Mouse (Mus musculus) inflammation-experienced regulatory T-cells, adult 6 months (primary cell): Measurements from ENCODE around the gene Pidd1. TPM values are rescaled to one million over a fixed set of nuclear protein-coding genes. Genes with fewer than 3 reads are reported as not detected.
"Not testable (repeated sequence)": the region's sequence is repeated elsewhere in the genome, so short reads cannot be mapped to it uniquely, and the experiment has no call there.

Experiments
- ATAC-seq: one replicate; pipeline ENCODE4 v1.8.0; 2017
- polyA plus RNA-seq, 3 experiments: library from polyadenylated mRNA; unstranded; fragments of 100-300 nt; shearing (Covaris generic); gene quantifications; one replicate each; pipeline ENCODE4 v1.2.1; 2017

The Pidd1 gene
- polyA plus RNA-seq, 3 experiments from 2014 or later = 5.8 to 11.5 (median 10.3) TPM

DNA sequence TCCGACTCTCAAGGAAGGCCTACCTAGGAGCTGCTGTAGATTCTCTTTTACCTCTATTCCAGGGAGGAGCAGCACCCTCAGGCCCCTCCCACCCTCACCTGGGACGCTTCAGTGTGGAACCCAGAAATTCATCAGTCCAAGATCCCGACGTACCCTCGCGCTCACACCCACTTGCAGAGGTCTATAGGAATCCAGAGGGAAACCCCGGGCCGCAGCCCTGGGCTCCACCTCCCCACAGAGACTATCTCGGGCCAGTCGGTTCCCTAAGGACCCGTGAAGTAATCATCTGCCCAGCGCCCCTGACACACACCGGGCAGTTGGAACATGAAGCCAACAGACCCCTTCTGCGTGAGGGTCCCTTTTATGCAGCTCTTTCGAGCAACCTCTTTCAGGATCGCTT, 30.5 kb downstream of the Pidd1 start:
- no peak for ATAC-seq

DNA sequence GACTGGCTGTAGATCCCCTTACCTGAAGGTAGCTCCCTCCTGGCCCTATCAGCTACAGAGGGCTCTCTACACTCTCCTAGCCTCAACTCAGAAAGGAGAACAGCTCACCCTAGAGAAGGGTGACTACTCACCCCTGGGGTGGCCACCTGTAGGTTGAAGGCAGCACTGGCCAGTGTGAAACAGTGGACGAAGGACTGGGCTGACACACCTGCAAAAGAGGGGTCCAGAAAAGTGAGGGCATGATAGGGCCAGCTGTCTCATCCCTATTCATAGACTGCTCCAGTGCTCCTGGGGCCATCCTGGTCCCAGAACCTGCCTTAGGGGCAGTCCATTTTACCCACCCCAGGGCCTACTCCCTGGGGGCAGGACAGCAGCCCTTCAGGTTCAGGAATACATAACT, 32.2 kb downstream of the Pidd1 start:
- ATAC-seq = no peak

DNA sequence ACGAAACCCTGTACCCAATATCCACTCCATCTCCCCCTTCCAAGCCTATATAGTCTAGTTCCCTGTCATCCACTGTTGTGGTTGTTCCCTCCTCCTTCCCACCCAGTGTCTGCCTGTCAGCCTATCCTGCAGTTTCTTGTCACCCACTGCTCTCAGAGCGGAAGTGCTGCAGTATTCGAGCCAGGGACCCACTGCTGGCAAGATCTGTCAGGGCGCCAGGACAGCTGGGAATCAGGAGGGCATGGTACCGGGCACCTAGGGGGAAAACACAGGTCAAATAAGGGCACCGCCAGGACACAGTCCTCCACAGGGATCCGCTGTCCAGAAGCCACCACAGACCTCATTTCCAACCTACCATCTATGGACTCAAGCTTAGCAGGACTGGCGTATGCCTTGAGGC, 33.2 kb downstream of the Pidd1 start:
- ATAC-seq = no peak

DNA sequence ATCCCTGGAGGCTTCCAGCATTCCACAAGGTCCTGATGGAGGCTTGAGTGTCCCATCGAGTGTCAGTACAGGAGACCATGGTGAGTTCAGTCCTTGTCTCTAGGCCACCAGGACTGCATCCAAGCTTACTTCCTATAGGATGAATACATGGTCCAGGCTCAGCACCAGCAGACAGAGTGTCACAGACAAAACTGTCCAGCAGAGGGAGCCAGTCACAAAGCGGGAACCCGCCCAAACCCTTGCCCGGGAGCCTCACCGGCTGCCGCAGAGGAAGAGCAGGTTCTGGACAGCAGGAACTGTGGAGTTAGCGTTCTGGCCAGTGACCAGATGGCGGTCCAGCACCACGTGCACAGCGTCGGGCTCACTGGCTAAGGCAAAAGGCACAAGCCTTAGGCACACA, 35.0 kb downstream of the Pidd1 start:
- peak; percentile 79 for ATAC-seq

DNA sequence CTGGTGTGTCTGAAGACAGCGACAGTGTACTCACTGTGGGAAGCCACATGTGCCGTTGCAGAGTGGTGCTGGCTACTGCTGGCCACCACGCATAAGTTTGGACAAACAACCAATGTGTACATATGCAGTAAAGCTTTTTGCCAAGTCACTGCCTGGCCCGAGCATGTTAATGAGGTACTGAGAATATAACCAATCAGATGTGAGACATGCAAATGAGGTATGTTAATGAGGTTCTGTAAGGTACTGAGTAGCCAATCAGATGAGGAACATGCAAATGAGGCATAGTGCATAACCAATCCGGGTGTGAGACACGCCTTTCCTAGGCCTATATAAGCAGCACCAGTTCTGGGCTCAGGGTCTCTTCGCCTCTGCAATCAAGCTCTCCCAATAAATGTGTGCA, 36.2 kb downstream of the Pidd1 start:
- ATAC-seq = not testable (repeated sequence)

DNA sequence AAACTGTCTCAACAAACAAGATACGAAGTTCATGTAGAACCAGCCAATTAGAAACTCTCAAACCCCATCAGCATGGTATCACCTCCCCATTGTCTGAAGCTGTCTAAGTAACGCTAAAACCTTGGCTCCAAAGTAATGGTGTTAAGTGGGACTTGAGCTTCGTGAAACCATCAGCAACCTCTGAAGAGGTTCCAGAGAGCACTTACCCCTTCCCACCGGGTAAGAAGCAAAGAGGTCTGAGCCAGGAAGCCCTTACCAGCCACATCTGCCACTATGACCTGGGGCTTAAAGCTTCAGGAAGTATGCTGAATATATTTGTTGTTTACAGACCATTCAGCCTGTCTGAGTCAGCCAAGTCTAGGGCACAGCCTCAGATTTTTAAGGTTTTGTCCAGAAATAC, 38.4 kb downstream of the Pidd1 start:
- ATAC-seq = no peak

DNA sequence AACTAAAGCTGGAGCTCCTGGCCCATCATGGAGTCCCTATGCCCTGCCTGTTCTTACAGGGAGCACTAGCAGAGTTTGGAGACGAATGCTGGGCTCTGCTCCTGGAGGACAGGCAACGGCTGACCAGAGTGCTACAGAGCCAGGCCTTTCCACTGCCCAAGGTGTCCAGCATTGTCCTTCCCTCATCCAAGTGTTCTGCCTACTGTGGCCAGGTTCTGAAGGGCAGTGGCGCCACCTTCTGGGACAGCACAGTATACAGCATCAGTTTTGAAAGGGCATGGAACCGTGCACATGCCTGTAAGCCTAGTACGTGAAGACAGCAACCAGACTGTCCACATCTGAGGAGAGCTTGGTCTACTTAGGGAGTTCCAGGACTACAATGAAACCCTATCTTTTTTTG, 40.5 kb downstream of the Pidd1 start:
- peak; percentile 58 for ATAC-seq

DNA sequence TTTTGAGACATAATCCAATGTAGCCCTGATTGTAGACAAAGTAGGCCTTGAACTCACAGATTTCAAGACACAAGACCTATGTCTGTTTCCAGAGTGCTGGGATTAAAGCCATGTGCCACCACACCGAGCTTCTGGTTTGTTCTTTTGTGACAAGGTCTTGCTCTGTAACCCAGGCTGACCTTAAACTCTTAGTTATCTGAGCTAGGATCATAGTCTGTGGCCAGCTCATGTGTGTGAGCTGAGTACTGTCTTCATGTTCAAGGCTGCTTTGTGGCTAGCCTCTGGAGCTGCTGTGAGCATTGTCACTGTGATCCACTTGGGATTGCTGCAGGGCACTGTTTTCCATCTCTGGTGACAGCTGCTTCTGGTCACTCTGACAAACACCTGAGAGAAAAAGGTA, 48.5 kb downstream of the Pidd1 start:
- ATAC-seq = no peak

DNA sequence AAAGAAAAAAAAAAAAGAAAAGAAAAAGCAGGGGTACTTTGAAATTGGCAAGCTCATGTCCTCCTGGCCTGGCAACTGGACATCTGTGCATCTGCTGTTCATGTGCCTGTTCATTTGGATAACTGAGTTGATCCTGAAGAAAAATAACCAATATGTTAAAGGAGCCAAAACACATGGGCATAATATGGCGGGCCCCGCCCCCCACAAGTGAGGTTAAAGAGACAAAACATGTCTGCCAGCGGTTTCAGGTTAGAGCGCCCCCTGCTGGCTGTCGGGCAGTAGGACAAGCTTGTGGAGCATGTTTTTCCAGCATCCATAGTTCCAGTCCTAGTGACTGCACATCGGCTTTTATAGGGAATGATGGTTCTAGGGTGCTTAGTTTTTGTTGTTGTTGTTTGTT, 49.1 kb downstream of the Pidd1 start:
- no peak for ATAC-seq

DNA sequence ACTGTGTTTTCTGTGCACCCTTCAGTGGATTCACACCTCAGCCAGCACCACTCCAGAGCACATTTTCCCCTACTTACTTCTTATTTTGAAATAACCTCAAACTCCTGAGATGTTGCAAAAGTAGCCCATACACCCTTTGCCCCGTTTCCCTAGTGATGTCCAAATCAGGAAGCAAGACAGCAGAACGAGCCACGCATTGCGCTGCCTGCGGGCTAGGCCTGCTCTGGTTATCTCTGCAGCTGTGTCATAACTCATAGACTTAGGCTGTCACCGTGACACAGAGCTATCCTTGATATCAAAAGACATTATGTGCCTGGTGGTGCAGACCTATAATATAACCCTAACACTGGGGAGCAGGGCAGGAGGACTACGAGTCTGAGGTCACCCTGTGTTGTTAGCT, 49.7 kb downstream of the Pidd1 start:
- ATAC-seq = no peak

DNA sequence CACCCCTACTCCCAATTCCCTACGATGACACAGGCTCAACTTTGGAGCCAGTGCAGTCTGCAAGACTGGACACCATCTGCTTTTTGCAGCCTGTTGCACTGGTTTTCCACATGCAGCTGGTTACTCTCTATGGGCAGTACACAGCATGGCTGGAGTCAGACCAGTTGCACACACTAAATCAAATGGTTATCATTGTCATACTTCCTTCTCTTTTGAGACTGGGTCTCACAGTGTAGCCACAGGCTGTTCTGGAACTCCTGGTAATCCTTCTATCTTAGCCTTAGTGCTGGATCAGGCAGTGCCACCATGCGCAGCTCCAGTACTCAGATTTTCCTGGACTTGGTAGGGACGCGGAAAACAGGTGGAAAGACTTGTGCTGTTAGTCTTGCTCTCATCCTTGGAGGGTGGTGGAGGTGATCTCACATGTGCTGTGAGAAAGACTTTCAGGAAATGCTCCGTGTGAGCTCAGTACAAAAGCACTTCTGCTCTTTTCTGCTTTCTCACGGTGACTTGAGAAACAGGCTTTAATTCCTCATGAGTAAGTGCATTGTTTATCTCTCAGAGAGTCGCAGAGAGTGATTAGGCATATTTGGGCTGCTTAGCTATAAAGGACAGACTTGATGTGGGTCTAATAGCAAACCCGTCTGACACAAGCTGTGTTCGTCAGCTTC, 51.1 kb downstream of the Pidd1 start:
- ATAC-seq = no peak

DNA sequence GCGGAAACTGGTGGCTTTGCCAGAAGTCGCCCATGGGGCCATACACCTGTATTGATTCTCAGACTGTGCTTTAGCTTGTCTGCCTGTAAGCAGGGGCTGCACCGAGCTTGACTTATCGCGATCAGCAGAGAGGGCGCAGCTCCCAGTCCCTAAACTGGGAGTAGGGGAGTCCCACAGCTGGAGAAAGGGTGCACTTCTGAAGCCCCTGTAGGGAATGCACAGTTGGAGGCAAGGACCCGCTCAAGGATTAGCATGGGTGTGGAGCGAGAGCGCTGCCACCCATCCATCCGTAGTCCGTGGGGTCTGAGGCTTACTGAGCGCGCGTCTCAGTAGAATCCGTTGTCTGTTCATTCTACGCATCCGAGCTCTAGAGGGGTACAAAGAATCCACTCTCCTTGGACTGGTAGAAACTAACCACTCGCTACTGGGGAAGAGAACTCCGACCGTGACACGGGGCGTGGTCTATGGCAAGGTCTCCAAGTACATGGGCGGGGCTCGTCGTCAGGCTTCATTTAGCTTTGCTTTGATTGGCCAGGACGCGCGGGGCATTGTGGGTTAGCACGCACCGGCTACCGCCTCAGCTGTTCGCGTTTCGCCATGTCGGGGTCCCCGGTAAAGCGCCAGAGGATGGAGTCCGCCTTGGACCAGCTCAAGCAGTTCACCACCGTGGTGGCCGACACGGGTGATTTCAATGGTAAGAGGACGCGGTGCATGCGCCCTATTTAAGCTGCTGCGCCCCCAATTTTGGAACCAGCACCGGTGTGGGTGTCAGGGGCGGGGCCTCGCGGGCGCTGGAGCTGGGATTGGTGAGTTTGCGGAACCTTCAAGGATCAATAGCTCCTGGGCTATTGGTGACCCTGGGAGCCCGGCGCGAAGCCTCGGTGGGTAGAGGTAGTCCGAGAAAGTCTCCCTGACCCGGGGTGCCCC, 51.9 kb downstream of the Pidd1 start, which contains the start of gene Taldo1:
Gene Taldo1 (plus strand): TSS at position 575 of the 927 bp plus-strand sequence.
- ATAC-seq = peak; percentile 95

DNA sequence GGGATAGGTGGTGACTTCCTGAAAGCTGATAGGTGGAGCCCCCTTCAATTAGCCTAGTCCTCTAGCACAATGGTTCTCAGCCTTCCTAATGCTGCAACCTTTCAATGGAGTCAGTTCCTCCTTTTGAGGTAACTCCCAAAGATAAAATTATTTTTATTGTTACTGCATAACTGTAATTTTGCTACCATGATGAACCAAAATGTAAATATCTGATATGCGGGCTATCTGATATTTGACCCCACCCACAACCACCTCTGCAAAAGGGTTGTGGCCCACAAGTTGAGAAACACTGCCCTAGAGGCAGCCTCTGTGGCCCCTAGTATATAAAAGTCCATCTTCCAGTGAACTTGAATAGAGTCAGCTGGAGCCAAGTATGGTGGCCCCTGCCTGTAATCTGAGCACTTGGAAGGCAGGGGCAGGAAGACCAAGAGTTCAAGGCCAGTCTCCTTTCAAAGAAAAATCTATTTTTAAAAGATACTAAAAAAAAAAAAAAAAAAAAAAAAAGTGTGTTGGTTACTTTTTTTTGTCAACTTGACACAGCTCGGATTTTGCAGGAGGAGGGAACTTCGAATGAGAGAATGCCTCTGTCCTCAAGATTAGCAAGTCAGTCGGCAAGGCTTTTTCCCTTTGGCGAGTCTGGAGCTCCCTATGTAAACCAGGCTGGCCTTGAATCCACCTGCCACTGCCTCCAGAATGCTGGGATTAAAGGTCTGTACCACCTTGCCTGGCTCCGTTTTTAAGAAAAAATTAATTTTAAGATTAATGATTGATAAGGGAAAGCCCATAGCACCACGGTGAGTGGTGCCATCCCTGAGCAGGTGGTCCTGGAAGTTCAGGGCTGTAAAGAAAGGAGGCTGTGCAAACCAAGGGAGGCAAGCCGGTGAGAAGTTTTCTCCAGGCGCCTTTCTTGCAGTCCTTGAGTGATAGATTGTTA, 53.2 kb downstream of the Pidd1 start:
- ATAC-seq = no peak

DNA sequence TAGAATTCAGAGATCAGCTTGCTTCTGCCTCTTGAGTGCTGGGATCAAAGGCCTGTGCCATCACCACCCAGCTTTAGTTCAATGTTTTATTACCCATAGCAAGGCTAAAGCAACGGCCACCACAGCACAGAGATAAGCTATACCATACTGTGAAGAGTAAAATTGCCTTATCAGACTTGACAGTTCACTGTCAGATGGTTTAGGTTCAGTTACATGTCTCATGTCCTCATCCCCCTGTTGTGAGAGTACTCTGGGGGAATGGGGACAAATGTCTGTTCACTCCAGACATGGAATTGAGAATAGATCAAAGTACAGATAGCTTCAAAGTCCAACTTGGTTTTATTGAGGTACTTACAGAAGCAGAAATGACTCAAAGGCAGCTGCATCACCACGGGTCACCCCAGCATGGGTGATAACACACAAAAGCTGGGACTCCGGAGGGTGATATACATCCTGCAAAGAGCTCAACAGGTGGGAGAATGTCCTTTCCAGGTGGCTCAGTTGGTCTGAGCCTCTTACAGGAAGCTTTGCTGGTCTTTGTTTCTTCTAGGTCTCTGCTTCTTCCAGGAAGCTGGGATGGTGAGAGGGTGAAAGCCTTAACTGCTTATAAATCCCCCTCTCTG, 55.2 kb downstream of the Pidd1 start:
- ATAC-seq = no peak

Other genes starting within 250 kb of the Pidd1 start
- 1 to 10 TPM; 1.3 to 2.2 (median 1.7) TPM for gene Lrrc56, start 249.9 kb downstream of the Pidd1 start, polyA plus RNA-seq
- gene Lmntd2, start 229.9 kb downstream of the Pidd1 start, polyA plus RNA-seq = 10 to 100 TPM in 1 of 3 experiments, 1 to 10 TPM in 2; 4.6 to 11.3 (median 8.5) TPM
- gene Rassf7, start 228.2 kb downstream of the Pidd1 start, polyA plus RNA-seq = 10 to 100 TPM in 2 of 3 experiments, 1 to 10 TPM in 1; 9.2 to 15.0 (median 13.7) TPM
- gene Phrf1, start 215.2 kb downstream of the Pidd1 start, polyA plus RNA-seq = 10 to 100 TPM; 40.5 to 51.6 (median 46.7) TPM
- 100 to 1,000 TPM in 2 of 3 experiments, 10 to 100 TPM in 1; 95.5 to 112 (median 100) TPM for gene Irf7, start 177.5 kb downstream of the Pidd1 start, polyA plus RNA-seq
- gene Cdhr5, start 167.2 kb downstream of the Pidd1 start, polyA plus RNA-seq = not detected
- not detected for gene Sct, start 164.9 kb downstream of the Pidd1 start, polyA plus RNA-seq
- gene Drd4, start 152.0 kb downstream of the Pidd1 start, polyA plus RNA-seq = not detected
- 10 to 100 TPM; 17.6 to 37.9 (median 34.6) TPM for gene Deaf1, start 116.3 kb downstream of the Pidd1 start, polyA plus RNA-seq
- gene Tmem80, start 116.3 kb downstream of the Pidd1 start, polyA plus RNA-seq = 10 to 100 TPM; 27.1 to 41.1 (median 39.1) TPM
- gene Eps8l2, start 105.1 kb downstream of the Pidd1 start, polyA plus RNA-seq = not detected
- gene Taldo1, start 51.8 kb downstream of the Pidd1 start, polyA plus RNA-seq = 100 to 1,000 TPM; 271 to 329 (median 303) TPM
- gene Gatd1, start 29.9 kb downstream of the Pidd1 start, polyA plus RNA-seq = 100 to 1,000 TPM in 1 of 3 experiments, 10 to 100 TPM in 2; 70.1 to 108 (median 91.4) TPM
- gene Cend1, start 14.5 kb downstream of the Pidd1 start, polyA plus RNA-seq = 1 to 10 TPM in 1 of 3 experiments, not detected in 2; 1.7 TPM
- gene Slc25a22, start 6.1 kb downstream of the Pidd1 start, polyA plus RNA-seq = 10 to 100 TPM; 31.4 to 50.6 (median 32.0) TPM
- gene Rplp2, start 3.3 kb upstream of the Pidd1 start, polyA plus RNA-seq = 1,000 to 10,000 TPM; 2,239 to 3,896 (median 3,389) TPM
- 10 to 100 TPM; 49.4 to 68.0 (median 63.9) TPM for gene Pnpla2, start 11.2 kb upstream of the Pidd1 start, polyA plus RNA-seq
- gene Cracr2b, start 17.1 kb upstream of the Pidd1 start, polyA plus RNA-seq = not detected
- gene Cd151, start 23.4 kb upstream of the Pidd1 start, polyA plus RNA-seq = 1 to 10 TPM; 6.0 to 8.7 (median 8.5) TPM
- gene Polr2l, start 31.1 kb upstream of the Pidd1 start, polyA plus RNA-seq = 10 to 100 TPM; 15.7 to 24.9 (median 19.9) TPM
- 1 to 10 TPM; 1.8 to 3.0 (median 2.4) TPM for gene Tspan4, start 31.2 kb upstream of the Pidd1 start, polyA plus RNA-seq
- gene Chid1, start 95.8 kb upstream of the Pidd1 start, polyA plus RNA-seq = 10 to 100 TPM; 13.2 to 23.6 (median 14.6) TPM
- gene Ap2a2, start 118.1 kb upstream of the Pidd1 start, polyA plus RNA-seq = 10 to 100 TPM; 12.5 to 16.5 (median 13.6) TPM
- gene Muc6, start 211.3 kb upstream of the Pidd1 start, polyA plus RNA-seq = under 1 TPM; 0.31 to 0.64 (median 0.57) TPM
- not detected for gene Muc2, start 246.3 kb upstream of the Pidd1 start, polyA plus RNA-seq